Mouse (Mus musculus): ENCODE measurements around the gene Pik3ca. TPM values are rescaled to one million over a fixed set of nuclear protein-coding genes. Genes with fewer than 3 reads are reported as not detected.

Pik3ca gene
- 7.3 and 8.2 TPM in 2 replicates for polyA plus RNA-seq (2015; fragmentation: Nextera tagmentation; extraction: Ambion mirVana)

DNA sequence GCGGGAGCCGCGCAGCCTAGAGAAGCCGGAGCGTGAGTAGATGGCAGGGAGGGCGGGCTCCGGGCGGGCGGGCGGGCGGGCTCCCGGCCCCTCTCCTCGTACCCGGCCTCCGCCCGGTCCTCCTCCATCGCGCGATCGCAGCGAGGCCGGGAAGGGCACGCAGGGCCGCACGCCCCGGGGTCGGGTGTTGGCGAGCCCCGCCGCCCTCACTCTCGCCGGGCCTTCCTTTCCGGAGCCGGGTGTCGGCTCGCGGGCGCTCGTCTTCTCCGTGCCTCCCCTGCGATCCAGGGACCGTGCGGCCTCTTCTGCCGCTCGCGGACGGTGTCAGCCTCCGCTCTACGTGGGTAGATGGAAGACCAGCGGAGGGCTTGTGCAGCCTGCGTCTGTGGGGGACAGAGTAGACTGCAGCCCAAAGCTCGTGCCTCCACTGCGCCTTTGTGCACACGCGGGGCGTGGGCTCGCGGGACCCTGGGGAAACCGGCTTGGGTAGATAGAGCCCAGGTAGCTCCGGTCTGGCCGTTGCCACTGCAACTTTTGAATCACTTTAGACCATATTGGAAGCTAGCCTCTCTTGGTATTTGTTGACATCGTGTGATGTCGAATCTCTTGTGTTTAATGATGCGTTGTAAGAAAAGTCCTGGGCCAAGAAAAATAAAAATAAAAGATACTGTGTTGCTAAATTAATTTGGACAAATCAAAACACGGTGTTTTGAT, at the start of gene Pik3ca:
TSS of gene Pik3ca (plus strand) at position 211 of the 714 bp plus-strand sequence.
- peak; percentile 55 for ATAC-seq (ENCODE audit: insufficient read depth, low FRiP score)
- Histone ChIP-seq H3K9ac (ENCODE audit: low read length) (peak within 1 kb of the TSS; percentile 96), H3K4me2 (ENCODE audit: low read depth, low read length) (peak within 1 kb of the TSS; percentile 75), H3K36me3 (ENCODE audit: control insufficient read depth, insufficient read depth, low read length) (no peaks in the 10 kb centered on the region), H3K4me3 (replicated peaks; ENCODE audit: low read length) (peak within 1 kb of the TSS; percentile 62), H3K27ac (ENCODE audit: low read length) (peak within 1 kb of the TSS; percentile 96), H3K9me3 (replicated peaks; ENCODE audit: control insufficient read depth, low read length) (no peaks in the 10 kb centered on the region), H3K27me3 (ENCODE audit: control insufficient read depth, insufficient read depth, low read length) (no peaks in the 10 kb centered on the region), H3K4me1 (ENCODE audit: control insufficient read depth, insufficient read depth, low read length) (peaks cover 18% of the 10 kb centered on the region)
- under 1% methylated on average over 38 of the region's 65 CpGs for WGBS

DNA sequence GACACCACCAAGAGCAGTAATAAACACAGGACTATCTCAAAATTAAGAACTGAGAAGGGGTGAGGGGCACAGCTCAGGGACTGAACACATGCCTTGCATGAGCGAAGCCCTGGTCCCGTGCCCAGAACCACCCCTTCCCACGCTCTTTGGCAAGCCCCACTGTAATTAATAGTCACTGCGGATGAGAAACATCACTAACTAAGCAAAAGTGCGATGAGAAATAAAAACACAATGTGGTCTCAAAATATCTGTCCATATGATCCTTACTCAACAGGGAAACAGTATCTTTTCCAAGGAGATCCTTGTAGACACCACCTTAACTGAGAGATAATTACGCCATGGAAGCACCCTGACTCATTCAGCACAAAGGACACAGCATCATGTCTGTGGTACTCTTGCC, 49.6 kb upstream of the Pik3ca start:
- Histone ChIP-seq H3K36me3 (ENCODE audit: control insufficient read depth, insufficient read depth, low read length) (0 out of 2 replicates have a peak, but pooled peaks cover 2% of the 10 kb centered on the region), H3K27me3 (ENCODE audit: control insufficient read depth, insufficient read depth, low read length) (no peaks in the 10 kb centered on the region), H3K4me1 (ENCODE audit: control insufficient read depth, insufficient read depth, low read length) (no peaks in the 10 kb centered on the region), H3K27ac (ENCODE audit: low read length) (no peak overlapping the region), H3K9ac (ENCODE audit: low read length) (no peak overlapping the region), H3K4me2 (ENCODE audit: low read depth, low read length) (no peak overlapping the region), H3K9me3 (replicated peaks; ENCODE audit: control insufficient read depth, low read length) (no peaks in the 10 kb centered on the region), H3K4me3 (replicated peaks; ENCODE audit: low read length) (no peak overlapping the region)
- ATAC-seq (ENCODE audit: insufficient read depth, low FRiP score): no peak
- WGBS: 82% methylated on average over 6 of the region's 6 CpGs

DNA sequence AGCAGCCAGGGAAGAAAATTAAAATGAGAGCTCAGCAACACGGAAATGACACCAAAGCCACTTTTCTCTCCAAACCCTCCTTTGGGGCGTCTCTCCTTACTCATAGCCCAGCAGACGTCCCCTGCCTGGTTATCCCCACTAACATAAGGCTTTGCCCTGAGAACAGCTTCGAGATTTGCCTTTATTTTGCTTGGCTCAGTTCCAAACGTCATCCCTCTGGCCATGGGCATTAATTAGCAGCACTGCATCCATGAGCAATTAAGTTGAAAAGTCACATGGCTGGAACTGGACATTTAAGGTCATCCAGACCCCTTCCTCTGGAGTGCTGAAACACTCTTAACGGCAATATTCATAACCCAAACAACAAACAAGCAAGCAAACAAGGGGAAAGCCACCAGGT, 36.2 kb upstream of the Pik3ca start:
- Histone ChIP-seq H3K27me3 (ENCODE audit: control insufficient read depth, insufficient read depth, low read length) (no peaks in the 10 kb centered on the region), H3K4me2 (ENCODE audit: low read depth, low read length) (no peak overlapping the region), H3K9me3 (replicated peaks; ENCODE audit: control insufficient read depth, low read length) (no peaks in the 10 kb centered on the region), H3K4me1 (ENCODE audit: control insufficient read depth, insufficient read depth, low read length) (peaks cover 11% of the 10 kb centered on the region), H3K27ac (ENCODE audit: low read length) (no peak overlapping the region), H3K4me3 (replicated peaks; ENCODE audit: low read length) (no peak overlapping the region), H3K36me3 (ENCODE audit: control insufficient read depth, insufficient read depth, low read length) (no peaks in the 10 kb centered on the region), H3K9ac (ENCODE audit: low read length) (no peak overlapping the region)
- WGBS: 44% methylated on average over 6 of the region's 6 CpGs
- ATAC-seq (ENCODE audit: insufficient read depth, low FRiP score): no peak

DNA sequence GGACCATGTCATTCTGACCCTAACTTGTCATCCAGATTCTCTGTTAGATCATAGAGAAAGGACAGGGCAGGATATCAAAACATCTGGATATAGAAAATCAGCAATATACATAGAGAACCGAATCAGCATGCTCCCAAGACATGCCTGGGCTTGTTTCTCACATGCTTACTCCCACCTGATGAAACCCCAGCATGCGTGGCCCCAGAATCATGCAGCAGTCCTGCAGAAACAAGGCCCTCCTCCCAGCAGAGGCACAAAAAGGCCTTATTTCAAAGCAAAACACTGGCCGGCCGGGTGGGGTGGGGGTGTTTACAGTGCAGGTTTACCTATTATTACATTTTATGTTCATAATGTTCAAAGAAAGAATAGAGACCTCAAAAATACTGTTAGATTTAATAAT, 33.3 kb upstream of the Pik3ca start:
- Histone ChIP-seq H3K27ac (ENCODE audit: low read length) (no peak overlapping the region), H3K9me3 (replicated peaks; ENCODE audit: control insufficient read depth, low read length) (no peaks in the 10 kb centered on the region), H3K36me3 (ENCODE audit: control insufficient read depth, insufficient read depth, low read length) (no peaks in the 10 kb centered on the region), H3K27me3 (ENCODE audit: control insufficient read depth, insufficient read depth, low read length) (no peaks in the 10 kb centered on the region), H3K9ac (ENCODE audit: low read length) (peak overlapping the region; percentile 40; the same call in 1 of the 2 replicates), H3K4me3 (replicated peaks; ENCODE audit: low read length) (peak overlapping the region; percentile 25), H3K4me1 (ENCODE audit: control insufficient read depth, insufficient read depth, low read length) (peaks cover 14% of the 10 kb centered on the region), H3K4me2 (ENCODE audit: low read depth, low read length) (peak overlapping the region; percentile 38; the same call in 1 of the 2 replicates)
- ATAC-seq (ENCODE audit: insufficient read depth, low FRiP score): no peak
- 62% methylated on average over 4 of the region's 4 CpGs for WGBS

DNA sequence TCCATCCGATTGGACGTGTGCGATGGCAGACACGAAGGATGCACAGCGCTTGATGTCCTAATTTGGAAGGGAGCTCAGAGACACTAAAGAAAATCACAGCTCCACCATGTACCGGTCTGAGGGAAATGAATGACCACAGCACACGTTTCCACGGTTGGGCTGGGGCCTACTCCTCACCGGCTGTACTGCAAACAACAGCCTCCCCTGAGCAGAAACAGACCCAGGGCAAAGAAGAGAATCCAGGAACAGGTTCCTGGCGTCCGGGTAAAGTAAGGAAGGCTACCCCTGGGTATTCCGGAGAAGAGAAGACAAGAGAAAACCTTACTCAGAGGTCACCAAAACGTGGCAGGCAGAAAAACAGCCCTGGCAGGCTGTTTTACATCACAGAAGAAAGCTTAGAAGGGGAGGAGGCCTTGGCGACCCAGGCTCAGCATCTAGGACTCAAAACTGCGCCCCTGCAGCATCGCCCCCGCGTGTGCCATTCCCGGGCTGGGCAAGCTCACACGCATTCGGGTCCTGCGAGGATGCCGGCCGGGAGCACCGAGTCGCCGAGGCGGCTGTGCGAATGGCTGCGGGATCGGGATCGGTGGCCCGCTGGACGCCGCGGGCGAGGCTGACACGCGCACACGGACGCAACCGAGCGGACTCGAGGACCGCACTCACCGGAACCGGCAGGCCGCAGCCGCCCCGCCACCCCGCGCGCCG, 32.5 kb upstream of the Pik3ca start:
- peak overlapping the region; percentile 88 for H3K4me3 ChIP-seq (replicated peaks; ENCODE audit: low read length)
- WGBS: 1% methylated on average over 53 of the region's 54 CpGs
- H3K36me3 ChIP-seq (ENCODE audit: control insufficient read depth, insufficient read depth, low read length): no peaks in the 10 kb centered on the region
- H3K27me3 ChIP-seq (ENCODE audit: control insufficient read depth, insufficient read depth, low read length): no peaks in the 10 kb centered on the region
- ATAC-seq (ENCODE audit: insufficient read depth, low FRiP score): peak; percentile 58
- no peaks in the 10 kb centered on the region for H3K9me3 ChIP-seq (replicated peaks; ENCODE audit: control insufficient read depth, low read length)
- peak overlapping the region; percentile 87 for H3K9ac ChIP-seq (ENCODE audit: low read length)
- H3K4me2 ChIP-seq (ENCODE audit: low read depth, low read length): peak overlapping the region; percentile 82
- peaks cover 14% of the 10 kb centered on the region for H3K4me1 ChIP-seq (ENCODE audit: control insufficient read depth, insufficient read depth, low read length)
- H3K27ac ChIP-seq (ENCODE audit: low read length): peak overlapping the region; percentile 73

DNA sequence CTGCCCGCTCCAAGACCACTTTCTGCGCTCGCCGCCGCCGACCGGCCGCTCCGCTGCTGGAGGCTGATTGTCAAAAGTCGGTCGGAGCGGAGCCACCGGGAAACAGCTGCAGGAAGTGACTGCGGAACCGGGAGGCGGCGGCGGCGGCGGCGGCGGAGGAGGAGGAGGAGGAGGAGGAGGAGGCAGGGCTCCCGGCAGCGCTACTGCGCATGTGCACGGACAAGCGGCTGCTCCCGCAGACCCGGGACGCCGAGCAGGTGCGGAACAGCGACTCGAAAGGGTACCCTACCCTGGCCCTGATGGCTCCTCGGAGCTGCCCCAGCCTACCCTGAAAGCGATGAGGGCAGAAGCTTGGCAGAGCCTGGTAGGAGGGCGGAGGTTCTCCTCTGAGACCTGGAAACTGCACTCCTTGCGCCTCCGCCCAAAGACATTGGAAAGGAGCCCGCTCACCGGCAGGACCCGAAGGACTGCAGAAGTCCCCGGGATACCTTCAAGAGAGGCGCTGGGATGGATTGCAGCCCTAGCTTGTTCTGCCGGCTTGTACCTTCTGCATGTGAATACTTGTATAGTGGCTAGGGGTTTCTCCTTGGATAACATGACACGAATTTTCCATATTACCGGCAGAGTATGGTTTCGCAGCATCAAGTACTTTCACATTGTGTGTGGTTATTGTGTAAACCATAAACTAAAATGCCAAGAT, 31.8 kb upstream of the Pik3ca start, which contains the start of gene Zmat3:
TSS of gene Zmat3 (minus strand) at position 469 of the 700 bp plus-strand sequence.
- Histone ChIP-seq H3K36me3 (ENCODE audit: control insufficient read depth, insufficient read depth, low read length) (no peaks in the 10 kb centered on the region), H3K4me3 (replicated peaks; ENCODE audit: low read length) (peak within 1 kb of the TSS; percentile 88), H3K4me2 (ENCODE audit: low read depth, low read length) (peak within 1 kb of the TSS; percentile 82), H3K27ac (ENCODE audit: low read length) (peak within 1 kb of the TSS; percentile 73), H3K27me3 (ENCODE audit: control insufficient read depth, insufficient read depth, low read length) (no peaks in the 10 kb centered on the region), H3K9me3 (replicated peaks; ENCODE audit: control insufficient read depth, low read length) (no peaks in the 10 kb centered on the region), H3K9ac (ENCODE audit: low read length) (peak within 1 kb of the TSS; percentile 87), H3K4me1 (ENCODE audit: control insufficient read depth, insufficient read depth, low read length) (peaks cover 14% of the 10 kb centered on the region)
- ATAC-seq (ENCODE audit: insufficient read depth, low FRiP score): peak; percentile 71
- 3% methylated on average over 38 of the region's 48 CpGs for WGBS

DNA sequence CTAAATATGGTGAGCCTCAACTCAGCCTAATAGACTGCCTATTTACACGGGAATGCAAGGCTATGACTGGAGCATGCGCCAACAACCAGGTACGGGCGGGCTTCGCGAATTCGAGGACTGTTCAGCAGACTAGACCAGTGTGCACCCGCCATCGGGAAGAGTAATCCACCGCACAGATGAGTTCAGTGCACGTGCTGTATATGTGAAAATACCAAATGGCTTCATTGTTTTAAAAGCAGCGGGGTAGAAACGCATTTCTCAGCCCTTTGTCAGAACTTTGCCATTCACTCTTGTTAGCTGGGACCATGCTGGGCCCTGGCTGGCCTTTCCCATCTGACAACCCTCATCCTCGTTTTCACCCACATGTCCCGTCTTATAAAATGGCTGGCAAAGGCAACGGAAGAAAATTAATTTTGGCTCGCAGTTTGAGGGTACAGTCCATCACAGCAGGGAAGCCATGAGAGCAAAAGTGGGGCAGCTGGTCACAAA, 31.2 kb upstream of the Pik3ca start:
- Histone ChIP-seq H3K27me3 (ENCODE audit: control insufficient read depth, insufficient read depth, low read length) (no peaks in the 10 kb centered on the region), H3K4me3 (replicated peaks; ENCODE audit: low read length) (peak overlapping the region; percentile 88), H3K36me3 (ENCODE audit: control insufficient read depth, insufficient read depth, low read length) (no peaks in the 10 kb centered on the region), H3K4me1 (ENCODE audit: control insufficient read depth, insufficient read depth, low read length) (peaks cover 11% of the 10 kb centered on the region), H3K9me3 (replicated peaks; ENCODE audit: control insufficient read depth, low read length) (no peaks in the 10 kb centered on the region), H3K27ac (ENCODE audit: low read length) (peak overlapping the region; percentile 73; the same call in 1 of the 2 replicates), H3K4me2 (ENCODE audit: low read depth, low read length) (peak overlapping the region; percentile 82), H3K9ac (ENCODE audit: low read length) (peak overlapping the region; percentile 87)
- ATAC-seq (ENCODE audit: insufficient read depth, low FRiP score): peak; percentile 31; the same call in 1 of the 2 replicates
- 58% methylated on average over 17 of the region's 17 CpGs for WGBS

DNA sequence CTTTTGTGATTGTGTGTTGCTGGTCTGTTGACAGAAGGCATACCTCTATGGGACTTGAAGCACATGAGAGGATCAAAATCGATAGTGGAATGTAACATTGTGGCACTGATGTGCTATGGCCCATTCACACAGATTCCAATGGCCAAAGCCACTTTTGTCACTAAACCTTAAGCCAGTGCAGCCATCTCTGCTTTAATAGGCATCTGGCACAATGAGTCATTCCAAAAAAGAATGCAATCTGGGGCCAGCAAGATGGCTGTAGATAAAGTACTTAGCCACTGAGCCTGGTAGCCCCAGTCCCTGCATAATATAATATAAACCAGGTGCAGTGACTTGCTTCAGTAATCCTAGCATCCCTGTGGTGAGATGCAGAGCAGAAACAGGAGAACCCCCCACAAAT, 30.0 kb upstream of the Pik3ca start:
- Histone ChIP-seq H3K4me2 (ENCODE audit: low read depth, low read length) (no peak overlapping the region), H3K4me3 (replicated peaks; ENCODE audit: low read length) (no peak overlapping the region), H3K27me3 (ENCODE audit: control insufficient read depth, insufficient read depth, low read length) (no peaks in the 10 kb centered on the region), H3K9ac (ENCODE audit: low read length) (no peak overlapping the region), H3K36me3 (ENCODE audit: control insufficient read depth, insufficient read depth, low read length) (no peaks in the 10 kb centered on the region), H3K9me3 (replicated peaks; ENCODE audit: control insufficient read depth, low read length) (no peaks in the 10 kb centered on the region), H3K27ac (ENCODE audit: low read length) (no peak overlapping the region), H3K4me1 (ENCODE audit: control insufficient read depth, insufficient read depth, low read length) (peaks cover 11% of the 10 kb centered on the region)
- ATAC-seq (ENCODE audit: insufficient read depth, low FRiP score): no peak
- 66% methylated on average over 1 of the region's 1 CpGs for WGBS

Data from stomach, embryonic 16.5 days (tissue).